Mouse (Mus musculus): ENCODE results near the gene Golt1a.

DNA sequence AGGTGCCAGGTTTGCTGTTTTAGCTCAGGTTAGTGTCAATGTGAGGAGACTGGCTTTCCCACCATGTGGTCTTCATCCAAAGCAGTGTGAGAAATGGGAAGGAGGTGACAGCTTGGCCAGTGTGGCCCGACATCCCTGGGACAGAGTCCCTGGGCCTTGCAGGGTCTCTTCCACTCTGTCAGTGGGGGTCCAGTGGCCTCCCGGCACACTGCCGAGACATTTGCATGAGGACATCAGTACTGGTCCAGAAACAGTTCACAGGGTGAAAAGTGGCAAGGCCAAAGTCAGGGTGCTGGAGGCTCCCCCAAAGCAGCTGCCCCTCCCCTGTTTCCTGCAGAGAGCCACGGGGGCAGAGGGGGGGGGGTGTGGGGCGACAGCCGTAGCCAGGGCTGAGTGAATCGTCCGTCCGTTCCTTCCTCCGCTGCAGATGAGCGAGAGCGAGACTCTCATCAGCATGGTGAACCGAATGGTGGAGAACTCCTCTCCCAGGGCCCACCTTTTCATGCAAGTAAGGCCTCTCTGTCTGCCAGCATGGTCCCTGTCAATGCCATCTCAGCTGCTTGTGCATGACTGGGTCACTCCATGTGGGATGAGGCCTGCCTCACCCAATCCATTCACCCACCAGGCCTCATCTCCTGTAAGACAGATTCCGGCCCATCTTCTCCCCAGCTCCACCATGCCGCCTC is 30.5 kb upstream of the Golt1a start:
- TF ChIP-seq MEF2A (IDR thresholded peaks at IDR 0.05; ENCODE audit: extremely low read depth, insufficient replicate concordance, low read depth, low read length, poor library complexity, severe bottlenecking) (no peak), HCFC1 (IDR thresholded peaks at IDR 0.05; ENCODE audit: low read depth, low read length) (no peak), TAL1 (IDR thresholded peaks at IDR 0.05; ENCODE audit: low read length) (no peak), CHD2 (IDR thresholded peaks at IDR 0.05; ENCODE audit: low read length) (no peak)

Data from MEL (cell line).